Comparison of ENCODE assay signal across 9 mouse cellular contexts in the genomic region with DNA sequence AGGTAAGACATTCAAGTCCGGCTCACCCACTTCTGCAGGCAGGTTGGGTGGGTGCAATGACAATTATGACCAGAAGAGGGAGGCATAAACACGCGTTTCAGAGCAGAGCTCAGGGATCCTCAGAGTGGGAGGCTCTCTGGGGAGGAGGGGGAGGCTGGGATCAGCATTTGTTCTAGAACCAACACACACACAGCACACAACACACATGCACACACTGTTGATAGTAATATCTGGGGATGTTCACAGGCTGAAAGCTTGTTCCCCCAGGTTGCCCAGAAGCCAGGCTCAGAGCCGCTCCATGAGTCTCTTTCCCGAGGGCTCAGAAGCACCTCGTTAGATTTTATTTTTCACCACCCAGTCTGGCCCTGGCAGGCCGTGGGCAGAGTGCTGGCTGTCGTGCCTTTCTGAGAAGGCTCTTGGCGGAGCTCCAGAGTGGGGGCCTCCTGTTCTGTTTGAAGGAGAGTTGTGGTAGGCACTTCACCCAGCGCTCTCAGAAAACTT.
A peak's percentile ranks its signal among the peaks of the same experiment; 100 is the strongest.
DNase-seq lines count a peak whose midpoint lies in the region; ATAC-seq and TF ChIP-seq lines count a peak whose summit lies in the region.
"Had no signal": no experiment of that assay in that cellular context is flagged by ENCODE, and none has a peak within 500 bp of the region (broad histone marks: within the 10 kb centered on the region; RNA-seq: fewer than 3 reads in every experiment).

No protein-coding gene starts in this region.

- 0 out of 2 replicates have a peak, but pooled peaks cover 4% of the 10 kb centered on the region for H3K4me1 ChIP-seq in E14TG2a.4 (replicated peaks; ENCODE audit: low read depth, low read length)
- H3K4me1 ChIP-seq in forebrain, embryonic 11.5 days (replicated peaks; ENCODE audit: control insufficient read depth, insufficient read depth, low read length) = no peaks in the 10 kb centered on the region
- H3K4me1 ChIP-seq in heart, embryonic 16.5 days (ENCODE audit: control insufficient read depth, insufficient read depth, low read length) = peaks cover 10% of the 10 kb centered on the region
- H3K4me1 ChIP-seq in liver, embryonic 13.5 days (replicated peaks) = no peaks in the 10 kb centered on the region
- no peaks in the 10 kb centered on the region for H3K4me1 ChIP-seq in neural tube, embryonic 14.5 days (ENCODE audit: control insufficient read depth, insufficient read depth, low read length)

- peak; percentile 28 for DNase-seq in c-Kit-positive CD71-positive TER-119-negative erythroid progenitor cells, embryonic 14.5 days (ENCODE audit: low read depth)
- peak; percentile 82 for DNase-seq in forebrain, embryonic 11.5 days (ENCODE audit: low spot score)
- DNase-seq in kidney, postnatal 14 days = peak; percentile 81
- DNase-seq in liver, embryonic 13.5 days = peak; percentile 30
- peak; percentile 86 for DNase-seq in testis, postnatal 10 days (ENCODE audit: low spot score)

- no peak overlapping the region for H3K4me3 ChIP-seq in E14TG2a.4 (replicated peaks; ENCODE audit: low read length)
- no peak overlapping the region for H3K4me3 ChIP-seq in forebrain, embryonic 11.5 days (ENCODE audit: low read depth, low read length)
- no peak overlapping the region for H3K4me3 ChIP-seq in heart, embryonic 16.5 days (ENCODE audit: low read length)
- H3K4me3 ChIP-seq in liver, embryonic 13.5 days (replicated peaks) = no peak overlapping the region
- no peak overlapping the region for H3K4me3 ChIP-seq in neural tube, embryonic 14.5 days (ENCODE audit: low read depth, low read length)

- no peak overlapping the region for H3K27ac ChIP-seq in forebrain, embryonic 11.5 days (ENCODE audit: low read depth, low read length)
- peak overlapping the region; percentile 73 for H3K27ac ChIP-seq in heart, embryonic 16.5 days (ENCODE audit: low read length)
- no peak overlapping the region for H3K27ac ChIP-seq in liver, embryonic 13.5 days
- no peak overlapping the region for H3K27ac ChIP-seq in neural tube, embryonic 14.5 days (ENCODE audit: low read depth, low read length)
- H3K27ac ChIP-seq: macrophage had no signal

- WGBS in forebrain, embryonic 11.5 days = 34% methylated on average over 10 of the region's 10 CpGs
- WGBS in heart, embryonic 16.5 days = 14% methylated on average over 10 of the region's 10 CpGs
- 31% methylated on average over 10 of the region's 10 CpGs for WGBS in liver, embryonic 13.5 days (ENCODE audit: insufficient replicate concordance)
- WGBS in neural tube, embryonic 14.5 days = 31% methylated on average over 10 of the region's 10 CpGs

- TF ChIP-seq CTCF in E14TG2a.4 (conservative IDR thresholded peaks at IDR 0.05; ENCODE audit: low read length) = peak; percentile 62

- H3K27me3 ChIP-seq in E14TG2a.4 (ENCODE audit: insufficient read depth, low read length) = no peaks in the 10 kb centered on the region; the same call in 1 of the 2 replicates
- H3K27me3 ChIP-seq in forebrain, embryonic 11.5 days (ENCODE audit: control insufficient read depth, insufficient read depth, low read length) = no peaks in the 10 kb centered on the region; the same call in 1 of the 2 replicates
- peaks cover 6% of the 10 kb centered on the region for H3K27me3 ChIP-seq in heart, embryonic 16.5 days (ENCODE audit: control insufficient read depth, insufficient read depth, low read length)
- H3K27me3 ChIP-seq in liver, embryonic 13.5 days = no peaks in the 10 kb centered on the region
- no peaks in the 10 kb centered on the region for H3K27me3 ChIP-seq in neural tube, embryonic 14.5 days (ENCODE audit: control insufficient read depth, insufficient read depth, low read length)

- no peak overlapping the region for H3K4me2 ChIP-seq in forebrain, embryonic 11.5 days (ENCODE audit: low read depth, low read length, severe bottlenecking)
- peak overlapping the region; percentile 36 for H3K4me2 ChIP-seq in heart, embryonic 16.5 days (ENCODE audit: low read depth, low read length)
- H3K4me2 ChIP-seq in liver, embryonic 13.5 days = no peak overlapping the region
- no peak overlapping the region for H3K4me2 ChIP-seq in neural tube, embryonic 14.5 days (ENCODE audit: low read depth, low read length)

- H3K9ac ChIP-seq in forebrain, embryonic 11.5 days (ENCODE audit: low read length) = no peak overlapping the region
- H3K9ac ChIP-seq in heart, embryonic 16.5 days (ENCODE audit: low read length) = 0 out of 2 replicates have a peak overlapping the region, but pooled peaks have one; percentile 30
- H3K9ac ChIP-seq in liver, embryonic 13.5 days = no peak overlapping the region
- H3K9ac ChIP-seq in neural tube, embryonic 14.5 days (replicated peaks; ENCODE audit: low read depth, low read length) = no peak overlapping the region

- H3K9me3 ChIP-seq in E14TG2a.4 (ENCODE audit: low read length) = peaks cover 43% of the 10 kb centered on the region
- no peaks in the 10 kb centered on the region for H3K9me3 ChIP-seq in forebrain, embryonic 11.5 days (ENCODE audit: control insufficient read depth, low read length)
- H3K9me3 ChIP-seq in heart, embryonic 16.5 days (replicated peaks; ENCODE audit: control insufficient read depth, low read length) = 0 out of 2 replicates have a peak, but pooled peaks cover 2% of the 10 kb centered on the region
- H3K9me3 ChIP-seq in liver, embryonic 13.5 days (replicated peaks) = no peaks in the 10 kb centered on the region
- no peaks in the 10 kb centered on the region for H3K9me3 ChIP-seq in neural tube, embryonic 14.5 days (ENCODE audit: control insufficient read depth, low read length)

- no peaks in the 10 kb centered on the region for H3K36me3 ChIP-seq in E14TG2a.4 (ENCODE audit: insufficient read depth, low read length)
- H3K36me3 ChIP-seq in forebrain, embryonic 11.5 days (ENCODE audit: control insufficient read depth, insufficient read depth, low read length) = no peaks in the 10 kb centered on the region
- H3K36me3 ChIP-seq in heart, embryonic 16.5 days (ENCODE audit: control insufficient read depth, insufficient read depth) = no peaks in the 10 kb centered on the region
- H3K36me3 ChIP-seq in liver, embryonic 13.5 days = no peaks in the 10 kb centered on the region
- no peaks in the 10 kb centered on the region for H3K36me3 ChIP-seq in neural tube, embryonic 14.5 days (ENCODE audit: control insufficient read depth, insufficient read depth, low read length)

- ATAC-seq in forebrain, embryonic 11.5 days (replicated peaks; ENCODE audit: low FRiP score) = peak; percentile 69
- peak; percentile 82 for ATAC-seq in heart, embryonic 16.5 days (replicated peaks; ENCODE audit: extremely low read depth, insufficient read depth, low FRiP score)
- no peak for ATAC-seq in liver, embryonic 13.5 days (ENCODE audit: low read depth)
- ATAC-seq in neural tube, embryonic 14.5 days (ENCODE audit: low read depth) = peak; percentile 81

Comparison
In these comparisons a context has a peak if more than half of its experiments do, and no peak if none do; other contexts are left out.
1. DNase-seq: peak in every context shown above with its lines; median percentile 86 in testis, postnatal 10 days; 82 in forebrain, embryonic 11.5 days; 81 in kidney, postnatal 14 days; 30 in liver, embryonic 13.5 days; 28 in c-Kit-positive CD71-positive TER-119-negative erythroid progenitor cells, embryonic 14.5 days.